Mouse (Mus musculus) heart, adult 9 months (tissue): Measurements from ENCODE around the gene Adat3.
A peak's percentile ranks its signal among the peaks of the same experiment; 100 is the strongest.
"Not testable (repeated sequence)": the region's sequence is repeated elsewhere in the genome, so short reads cannot be mapped to it uniquely, and the experiment has no call there.

Source experiments
- DNase-seq, 2 experiments: peaks; one replicate each; pipeline ENCODE4 v3.0.0; 2022; ENCODE audit warnings: low spot score in 2 of 2

The Adat3 gene

DNA sequence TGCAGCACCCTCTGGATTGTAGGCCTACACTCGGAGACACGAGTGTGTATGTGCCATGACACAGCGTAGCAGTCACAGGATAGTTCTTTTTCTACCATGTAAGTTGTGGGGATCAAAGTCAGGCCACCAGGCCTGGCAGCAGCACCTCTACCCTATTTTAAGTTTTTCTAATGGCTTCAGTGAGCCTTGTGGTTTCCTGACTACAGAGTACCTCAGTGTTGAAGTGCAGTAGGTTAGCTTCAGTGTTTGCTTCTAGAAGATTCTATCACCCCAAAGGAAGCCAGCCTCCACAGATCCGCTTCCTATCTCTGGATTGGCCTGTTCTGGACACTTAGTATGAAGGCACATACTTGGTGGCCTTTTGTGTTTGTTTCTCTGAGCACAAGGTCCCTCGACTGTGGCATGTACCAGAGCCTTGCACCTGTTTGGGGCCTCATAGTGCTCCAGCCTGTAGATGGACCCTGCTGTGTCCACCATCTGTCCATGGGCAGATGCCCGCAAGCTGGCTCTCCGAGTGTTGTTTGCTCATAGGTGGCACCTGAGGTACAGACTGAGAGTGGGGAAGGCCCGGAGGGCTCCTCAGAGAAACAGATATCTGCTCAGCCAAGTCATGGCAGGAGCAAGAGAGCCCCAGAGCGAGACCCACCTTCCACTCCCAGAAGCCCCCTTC lies 7.6 kb downstream of the Adat3 start:
- DNase-seq, result no peak

DNA sequence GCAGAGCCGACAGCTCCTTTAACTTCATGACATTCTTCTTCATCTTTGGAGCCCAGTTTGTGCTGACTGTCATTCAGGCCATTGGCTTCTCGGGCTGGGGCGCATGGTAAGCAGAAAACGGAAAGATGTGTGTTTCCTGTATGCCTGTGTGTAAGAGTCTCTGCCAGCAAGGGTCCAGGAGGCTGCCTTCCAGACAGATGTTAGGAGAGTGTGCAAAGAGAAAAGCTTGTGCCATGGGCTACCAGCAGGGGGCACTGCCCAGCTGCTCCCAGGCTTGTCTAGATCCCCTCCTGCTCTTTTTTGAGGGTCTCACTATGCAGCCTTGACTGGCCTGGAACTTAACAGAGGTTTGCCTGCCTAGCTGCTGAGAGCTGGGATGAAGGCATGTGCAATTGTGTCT lies 8.3 kb downstream of the Adat3 start:
- no peak for DNase-seq

DNA sequence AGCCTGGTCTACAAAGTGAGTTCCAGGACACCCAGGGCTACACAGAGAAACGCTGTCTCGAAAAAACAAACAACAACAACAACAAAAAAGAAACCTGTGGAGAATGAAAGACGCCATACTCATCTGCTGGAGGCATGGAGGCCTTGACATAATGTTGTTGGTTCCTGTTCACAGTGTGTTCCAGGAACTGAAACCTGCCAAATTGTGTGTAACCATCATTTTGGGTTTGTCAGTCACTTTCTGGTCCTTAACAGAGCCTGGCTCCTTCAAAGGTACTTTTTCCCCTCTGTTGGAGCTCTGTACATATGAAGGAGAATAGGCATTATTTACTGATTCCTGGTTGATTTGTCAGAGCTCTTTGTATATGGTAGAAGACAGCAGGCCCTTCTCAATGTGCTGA lies 9.2 kb downstream of the Adat3 start:
- no peak for DNase-seq

DNA sequence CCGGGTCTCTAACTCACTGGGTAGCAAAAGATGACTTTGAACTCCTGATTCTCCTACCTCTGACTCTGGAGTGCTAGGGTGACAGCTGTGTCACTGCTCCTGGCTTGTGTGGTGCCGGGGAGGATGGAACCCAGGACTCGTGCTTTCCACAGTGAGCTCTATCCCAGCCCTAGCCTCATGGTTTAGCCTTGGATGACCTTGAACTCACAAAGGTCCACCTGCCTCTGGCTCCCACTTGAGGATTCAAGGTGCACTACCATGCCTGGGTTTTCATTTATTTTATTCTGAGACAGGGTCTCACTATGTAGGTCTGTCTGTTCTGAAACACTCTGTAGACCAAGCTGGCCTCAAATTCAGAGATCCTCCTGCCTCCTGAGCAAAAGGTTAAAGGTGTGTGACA lies 11.1 kb downstream of the Adat3 start:
- no peak for DNase-seq

DNA sequence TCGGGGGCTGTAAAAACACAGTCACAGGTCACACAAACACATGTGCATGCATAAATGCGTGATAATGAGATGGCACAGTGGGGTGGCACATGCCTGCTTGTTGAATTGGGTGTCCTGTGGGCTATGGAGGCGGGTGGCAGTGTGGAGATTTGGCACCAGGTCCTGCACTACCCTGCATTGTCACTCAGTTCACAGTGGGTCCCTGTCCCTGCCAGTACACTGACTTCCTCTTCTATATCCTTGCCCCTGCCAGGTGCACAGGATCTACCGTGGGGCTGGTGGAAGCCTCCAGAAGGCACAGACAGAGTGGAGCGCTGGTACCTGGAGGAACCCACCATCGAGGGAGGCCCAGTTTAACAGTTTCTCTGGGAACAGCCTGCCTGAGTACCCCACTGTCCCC lies 11.7 kb downstream of the Adat3 start:
- DNase-seq, result no peak

DNA sequence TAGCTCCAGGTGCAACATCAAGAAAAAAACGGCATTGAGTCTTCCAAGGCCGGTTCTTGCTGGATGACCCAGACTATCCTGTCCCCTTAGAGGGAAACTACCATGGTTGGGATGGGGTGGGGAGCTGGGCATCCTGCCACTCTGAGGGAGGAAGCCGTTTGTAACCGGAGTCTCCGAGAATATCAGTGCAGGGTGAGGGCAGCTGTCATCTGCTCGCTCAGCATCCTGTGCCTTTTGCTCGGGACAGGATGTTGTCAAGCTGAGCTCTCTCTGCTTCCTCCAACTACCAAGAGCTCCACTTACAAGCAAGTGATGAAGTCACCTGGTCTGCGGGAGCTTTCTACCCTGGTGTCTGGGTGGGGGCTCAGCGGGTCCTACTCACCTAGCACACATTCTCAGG lies 15.5 kb downstream of the Adat3 start:
- no peak for DNase-seq

DNA sequence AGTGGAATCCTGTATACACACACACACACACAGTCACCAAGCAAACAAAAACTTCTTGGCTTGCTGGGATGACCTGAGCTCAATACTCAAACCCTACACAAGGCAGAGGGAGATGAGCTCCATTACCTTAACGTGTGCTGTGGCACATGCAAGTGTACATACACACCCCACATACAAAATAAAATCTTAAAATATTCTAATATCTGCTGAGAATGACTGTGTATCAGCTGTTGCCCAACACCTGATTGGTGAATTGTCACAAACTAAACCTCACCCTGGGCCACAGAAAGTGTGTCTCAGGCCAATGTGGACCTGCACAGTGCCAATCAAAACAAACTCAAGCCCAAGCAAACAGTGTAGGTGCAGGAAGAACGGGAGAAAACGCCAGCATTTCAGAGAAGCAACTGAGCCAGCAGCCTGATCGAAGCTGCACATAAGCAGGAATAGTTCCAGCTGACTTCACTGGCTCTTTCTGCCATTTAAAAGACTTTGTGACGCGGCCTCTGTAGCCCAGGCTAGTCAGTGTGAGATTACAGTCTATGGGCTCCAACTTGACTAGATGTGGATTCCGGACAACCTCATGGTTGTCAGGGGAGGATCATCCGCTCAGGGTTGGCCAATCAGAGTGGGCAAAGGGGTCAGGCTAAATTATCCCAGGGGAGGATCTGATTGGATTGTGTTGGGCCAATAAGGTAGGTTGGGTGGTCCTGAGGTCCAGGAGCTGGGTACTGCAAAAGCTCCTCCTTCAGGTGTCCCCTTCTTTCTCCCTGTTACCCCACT lies 17.0 kb downstream of the Adat3 start:
- no peak for DNase-seq

DNA sequence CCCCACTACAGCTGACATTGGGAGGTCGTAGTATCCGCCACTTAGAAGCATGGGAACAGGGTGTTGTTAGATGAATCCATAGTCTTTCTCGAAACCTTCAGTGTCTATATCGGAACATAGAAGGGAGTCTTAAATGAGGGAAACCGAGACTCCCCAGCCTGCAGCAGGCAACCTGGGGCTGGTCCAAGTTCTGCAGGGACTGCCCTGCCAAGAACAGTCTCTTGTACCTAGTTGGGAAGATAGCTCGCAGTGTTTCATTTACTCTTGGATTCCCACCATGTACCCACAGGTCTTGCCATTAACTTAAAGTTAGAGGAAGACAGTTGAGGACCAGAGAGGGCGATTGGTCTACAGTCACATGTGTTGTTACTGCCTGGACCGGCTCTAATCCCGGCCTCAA lies 17.7 kb downstream of the Adat3 start:
- DNase-seq, result no peak

DNA sequence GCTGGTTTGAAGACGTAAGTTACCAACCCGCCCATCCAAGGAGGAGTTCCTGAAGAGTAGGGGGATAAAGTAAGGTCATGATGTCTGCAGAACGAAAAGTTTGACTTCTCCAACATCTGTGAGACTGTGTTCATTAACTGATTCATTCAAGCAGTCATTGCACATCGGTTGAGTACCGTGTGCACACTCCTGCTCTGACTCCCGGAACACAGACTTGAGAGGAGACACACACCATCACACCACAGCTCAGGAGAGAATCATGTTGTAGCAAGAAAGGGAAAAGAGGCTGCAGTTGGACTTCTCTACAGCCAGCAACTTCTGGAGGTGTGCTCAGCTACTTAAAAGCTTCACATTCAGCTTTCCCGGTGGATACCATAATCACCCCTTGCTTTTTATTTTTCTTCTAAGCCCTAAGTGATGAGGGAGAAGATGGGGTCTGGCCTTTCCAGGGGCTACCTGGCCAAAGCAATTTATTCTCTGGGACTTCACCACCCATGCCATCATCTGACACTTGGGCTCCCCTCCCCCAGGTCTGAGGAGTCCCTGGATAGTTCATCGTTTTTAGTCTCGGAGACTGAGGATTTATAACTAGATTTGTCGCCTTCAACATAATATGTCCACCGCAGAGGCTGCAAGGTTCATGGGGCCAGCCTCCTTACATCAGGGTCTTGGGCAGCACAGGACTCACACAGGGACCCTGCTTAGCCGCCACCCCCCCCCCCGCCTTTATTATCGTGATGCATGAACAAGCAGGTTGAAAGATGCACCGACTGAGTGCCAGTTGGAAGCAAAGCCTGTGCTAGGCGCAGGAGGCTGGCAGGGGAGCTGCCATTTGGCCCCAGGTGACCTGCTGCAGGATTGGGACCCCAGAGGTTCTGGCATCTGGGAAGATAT lies 18.4 kb downstream of the Adat3 start:
- peak in 1 of 2 experiments; percentile 48 for DNase-seq

DNA sequence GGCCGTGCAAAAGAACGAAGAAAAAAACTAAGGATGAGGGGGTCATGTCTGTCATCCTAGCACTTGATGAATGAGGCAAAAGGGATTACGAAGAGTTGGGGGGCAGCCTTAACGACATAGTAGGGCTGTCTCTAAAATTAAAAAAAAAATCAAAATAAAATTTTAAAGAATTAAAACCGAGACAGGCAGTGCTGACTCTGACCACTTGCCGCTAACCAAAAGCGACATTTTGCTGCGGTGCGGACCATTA lies 18.9 kb downstream of the Adat3 start:
- DNase-seq, result peak in 1 of 2 experiments; percentile 34

DNA sequence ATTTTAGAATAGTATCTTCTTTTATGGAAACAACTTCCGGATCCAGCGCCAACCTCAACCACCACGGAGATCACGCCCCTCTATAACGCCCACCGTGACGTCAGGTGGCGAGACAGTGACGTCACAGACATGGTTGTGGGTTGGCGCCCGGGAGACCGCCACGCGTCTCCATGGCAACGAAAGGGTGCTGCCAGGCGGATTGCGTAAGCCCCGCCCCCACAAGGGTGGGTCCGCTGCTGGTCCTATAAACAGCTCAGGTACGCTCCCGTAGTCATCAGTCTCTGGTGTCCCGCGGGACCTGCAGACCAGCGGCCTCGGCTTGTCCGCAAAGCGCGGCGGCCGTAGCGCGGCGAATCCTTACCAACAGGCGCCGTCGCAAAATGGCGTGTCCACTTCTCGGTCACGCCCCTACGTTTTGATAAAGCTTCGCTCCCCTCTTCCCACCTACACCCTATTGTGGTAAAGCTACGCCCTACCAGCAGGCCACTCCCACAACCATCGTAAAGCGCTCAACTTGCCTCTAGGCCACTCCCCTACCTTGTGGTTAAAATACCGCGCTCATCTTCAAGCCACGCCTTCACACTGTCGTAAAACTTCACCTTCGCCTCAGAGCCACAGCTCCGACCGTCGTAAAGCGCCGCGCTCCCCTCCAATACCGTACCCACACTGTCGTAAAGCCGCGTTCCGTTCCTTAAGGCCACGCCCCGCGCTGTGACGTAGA lies 19.4 kb downstream of the Adat3 start:
- DNase-seq, result peak; percentile 99

DNA sequence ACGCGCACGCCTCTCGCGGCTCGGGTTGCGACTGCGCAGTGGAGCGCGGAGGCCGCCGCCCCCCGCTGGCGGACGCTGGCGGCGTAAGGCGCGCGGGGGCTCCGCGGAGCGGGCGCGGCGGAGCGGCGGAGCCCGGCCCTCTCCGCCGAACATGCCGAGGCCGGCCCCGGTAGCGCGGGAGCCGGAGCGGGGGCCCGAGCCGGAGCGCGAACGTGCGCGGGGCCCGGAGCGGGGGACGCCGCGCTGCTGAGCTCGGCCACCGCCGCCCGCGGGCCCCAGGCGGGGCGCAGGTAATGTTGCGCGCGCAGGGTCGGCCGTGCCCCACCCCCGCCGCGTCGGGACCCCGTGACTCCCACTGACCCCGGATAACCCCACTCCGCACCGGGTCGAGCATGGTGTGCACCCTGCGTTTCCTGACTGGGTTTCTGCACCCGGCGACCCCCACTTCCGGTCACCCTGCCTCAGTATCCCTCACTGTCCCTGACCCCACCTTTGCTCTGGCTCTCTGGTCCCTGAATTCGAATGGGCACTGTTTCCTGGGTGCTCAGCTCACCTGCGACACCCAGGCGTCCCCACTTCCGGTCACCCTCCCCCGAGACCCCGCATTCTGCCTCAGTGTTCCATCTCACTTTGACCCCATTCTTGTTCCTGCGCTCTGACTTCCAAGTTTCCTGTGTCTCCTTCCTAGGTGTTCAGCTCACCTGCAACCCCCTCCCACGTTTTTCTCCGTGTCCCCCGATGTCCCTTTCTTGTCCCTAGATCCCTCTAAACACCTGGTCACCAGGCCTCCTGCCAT lies 20.2 kb downstream of the Adat3 start, which contains the start of gene Csnk1g2:
Gene Csnk1g2 (plus strand): TSS at position 178 of the 796 bp plus-strand sequence.
- peak in 1 of 2 experiments; percentile 72 for DNase-seq

DNA sequence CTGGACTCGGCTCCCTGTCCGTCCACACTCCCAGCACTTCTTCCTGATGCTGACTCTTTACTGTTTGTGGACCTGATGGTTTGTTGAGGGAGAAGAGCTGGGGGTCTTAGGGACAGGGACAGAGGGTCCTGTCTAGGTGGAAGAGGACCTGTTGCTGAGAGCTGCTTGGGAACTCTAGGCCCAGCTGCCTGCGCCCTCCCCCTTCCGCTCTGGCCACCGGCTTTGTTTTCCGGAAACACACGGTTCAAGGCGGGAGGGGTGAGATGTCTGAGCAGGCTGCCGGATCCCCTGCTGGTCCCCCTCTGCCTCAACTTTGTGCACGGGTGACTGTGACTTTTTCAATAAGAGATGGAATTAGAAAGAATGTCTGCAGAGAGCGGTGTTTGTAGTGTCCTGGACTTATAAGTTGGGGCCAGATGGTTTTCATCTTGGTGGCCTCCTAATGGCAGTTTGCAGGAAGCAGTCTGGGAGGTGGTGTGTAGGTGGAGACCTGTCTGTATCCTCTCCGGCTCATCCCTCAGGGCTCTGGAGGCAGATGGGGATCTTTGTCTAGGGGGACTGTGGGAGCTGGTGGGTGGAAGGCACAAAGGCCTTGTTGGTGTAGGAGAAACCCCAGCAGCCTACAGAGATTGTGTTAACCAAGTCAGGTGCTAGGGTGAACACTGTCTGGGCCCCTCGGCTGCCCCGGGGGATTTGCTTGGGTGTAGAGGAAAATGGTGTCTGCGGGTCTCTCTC lies 20.9 kb downstream of the Adat3 start:
- DNase-seq, result peak; percentile 65 to 78

DNA sequence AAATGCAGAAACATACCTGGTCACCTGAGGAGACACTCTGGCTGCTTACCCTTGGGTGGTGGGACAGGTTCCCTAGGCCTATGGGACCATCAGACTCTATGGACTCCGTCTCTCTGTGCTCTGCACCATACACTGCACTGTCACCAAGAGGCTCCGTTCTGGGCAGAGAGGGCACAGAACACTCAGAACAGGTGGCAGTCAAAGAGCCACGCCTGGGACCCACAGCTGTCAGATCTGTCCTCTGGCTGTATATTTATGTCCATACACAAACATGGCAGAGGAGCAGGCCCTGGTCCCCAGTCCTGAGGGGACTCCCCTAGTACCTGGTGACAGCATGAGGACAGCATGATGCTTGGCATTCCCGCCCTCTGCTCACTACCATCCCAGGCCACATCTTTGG lies 23.1 kb downstream of the Adat3 start:
- no peak for DNase-seq

DNA sequence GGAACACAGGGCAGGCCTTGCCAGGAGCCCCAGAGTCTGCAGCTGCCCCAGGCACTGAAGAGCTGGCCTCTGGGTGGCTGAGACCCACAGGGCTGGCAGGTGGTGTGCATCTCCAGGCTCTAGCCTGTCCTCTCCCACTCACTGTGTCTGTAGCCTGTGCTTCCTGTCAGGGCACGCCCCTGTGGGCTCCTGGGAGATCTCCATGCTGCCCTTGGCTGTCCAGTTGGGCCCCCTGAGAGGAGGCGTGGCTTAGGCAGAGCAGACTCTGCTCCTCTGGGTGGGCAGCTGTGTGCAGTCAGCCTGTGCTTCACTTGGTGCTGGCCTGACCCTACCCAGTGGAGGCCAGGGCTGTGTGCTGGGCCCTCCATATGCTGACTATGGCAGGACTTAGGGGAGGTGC lies 25.0 kb downstream of the Adat3 start:
- peak; percentile 64 to 67 for DNase-seq

DNA sequence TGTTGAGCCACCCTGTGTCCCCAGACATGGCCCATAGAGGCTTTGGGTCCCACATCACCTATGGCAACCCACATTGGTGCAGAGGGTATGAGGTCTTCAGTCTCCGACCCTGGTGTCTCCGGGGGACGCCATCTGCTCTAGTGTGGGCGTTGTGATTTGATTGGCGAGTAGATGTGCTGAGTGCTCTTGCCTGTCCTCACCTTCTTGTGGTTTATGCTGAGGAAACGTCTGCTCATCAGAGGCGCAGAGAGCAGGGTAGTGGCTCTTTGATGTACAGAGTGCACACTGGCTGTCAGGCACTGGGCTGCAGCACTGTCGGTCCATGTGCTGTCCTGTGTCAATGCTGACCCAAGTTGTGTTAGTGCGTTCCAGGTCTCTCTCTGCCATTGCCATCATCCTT lies 26.2 kb downstream of the Adat3 start:
- DNase-seq, result no peak

DNA sequence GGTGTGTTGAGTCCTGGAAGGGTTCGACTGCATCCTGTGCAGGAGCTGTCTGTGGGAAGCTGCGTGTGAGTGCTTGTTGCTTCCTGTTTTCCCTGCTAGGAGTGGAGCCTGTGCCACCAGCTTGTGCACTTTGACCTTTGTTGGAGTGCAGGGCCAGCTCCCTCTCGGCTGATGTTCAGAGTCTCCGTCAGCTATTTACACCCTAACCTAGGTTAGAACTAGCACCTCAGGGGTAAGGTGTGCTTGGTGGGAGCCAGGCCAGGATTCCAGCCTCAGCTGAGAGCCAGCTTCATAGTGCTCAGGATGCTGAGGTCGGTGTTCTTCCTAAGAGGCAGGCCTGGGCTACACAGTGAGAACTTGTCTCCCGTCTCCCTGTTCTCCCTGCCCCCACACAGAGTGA lies 32.7 kb downstream of the Adat3 start:
- no peak for DNase-seq

DNA sequence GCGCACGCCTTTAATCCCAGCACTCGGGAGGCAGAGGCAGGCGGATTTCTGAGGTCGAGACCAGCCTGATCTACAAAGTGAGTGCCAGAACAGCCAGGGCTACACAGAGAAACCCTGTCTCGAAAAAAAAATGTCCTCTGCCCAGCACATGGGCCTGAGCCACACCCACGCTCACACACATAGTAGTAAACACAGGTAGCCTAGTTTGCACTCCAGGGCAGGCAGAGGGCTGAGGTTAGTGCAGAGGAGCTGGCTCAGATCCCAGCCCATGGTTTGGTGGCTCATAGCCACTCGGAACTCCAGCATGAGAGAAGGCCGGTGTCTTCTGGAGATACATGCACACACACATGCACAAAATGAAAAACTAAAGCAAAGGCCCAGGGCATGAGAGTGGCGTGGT lies 44.3 kb downstream of the Adat3 start:
- DNase-seq, result no peak

DNA sequence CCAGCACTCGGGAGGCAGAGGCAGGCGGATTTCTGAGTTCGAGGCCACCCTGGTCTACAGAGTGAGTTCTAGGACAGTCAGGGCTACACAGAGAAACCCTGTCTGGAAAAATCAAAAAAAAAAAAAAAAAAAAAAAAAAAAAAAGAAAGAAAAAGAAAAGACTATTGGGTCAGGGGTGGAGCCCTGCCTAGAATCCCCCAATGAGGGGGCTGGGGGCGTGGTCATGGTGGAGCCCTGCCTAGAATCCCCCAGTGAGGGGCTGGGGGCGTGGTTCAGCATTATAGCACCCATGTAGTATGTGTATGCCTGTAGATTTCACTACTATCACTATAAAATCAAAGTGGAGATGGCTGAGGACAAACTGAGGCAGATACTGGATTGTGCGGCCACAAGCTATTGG lies 47.2 kb downstream of the Adat3 start:
- not testable (repeated sequence) for DNase-seq

DNA sequence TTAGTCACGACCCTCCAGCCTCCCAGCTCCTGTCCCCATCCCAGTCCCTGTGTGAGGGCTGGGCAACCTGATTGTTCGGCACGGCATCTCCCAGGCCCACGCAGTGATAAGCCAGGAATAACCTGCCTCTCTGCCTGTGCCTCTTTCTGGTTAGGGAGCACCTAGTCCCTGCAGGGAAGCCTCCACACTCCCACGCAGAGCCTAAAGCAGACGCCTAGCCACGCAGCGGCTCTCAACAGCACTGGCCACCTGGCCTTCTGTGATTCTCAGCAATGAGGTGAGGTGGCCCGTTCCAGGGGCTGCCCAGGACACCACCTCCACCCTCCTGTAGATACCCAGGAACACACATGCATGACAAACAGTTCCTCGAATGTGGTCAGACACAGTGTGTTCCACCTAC lies 47.7 kb downstream of the Adat3 start:
- DNase-seq, result no peak
